Mouse (Mus musculus) 416B (cell line): ENCODE results near the gene Hectd4.
"Not testable (repeated sequence)": the region's sequence is repeated elsewhere in the genome, so short reads cannot be mapped to it uniquely, and the experiment has no call there.

ENCODE experiments used
- DNase-seq: peaks from one replicate; pipeline ENCODE4 v3.0.0; 2011; ENCODE audit warnings: low read depth

Gene Hectd4

DNA sequence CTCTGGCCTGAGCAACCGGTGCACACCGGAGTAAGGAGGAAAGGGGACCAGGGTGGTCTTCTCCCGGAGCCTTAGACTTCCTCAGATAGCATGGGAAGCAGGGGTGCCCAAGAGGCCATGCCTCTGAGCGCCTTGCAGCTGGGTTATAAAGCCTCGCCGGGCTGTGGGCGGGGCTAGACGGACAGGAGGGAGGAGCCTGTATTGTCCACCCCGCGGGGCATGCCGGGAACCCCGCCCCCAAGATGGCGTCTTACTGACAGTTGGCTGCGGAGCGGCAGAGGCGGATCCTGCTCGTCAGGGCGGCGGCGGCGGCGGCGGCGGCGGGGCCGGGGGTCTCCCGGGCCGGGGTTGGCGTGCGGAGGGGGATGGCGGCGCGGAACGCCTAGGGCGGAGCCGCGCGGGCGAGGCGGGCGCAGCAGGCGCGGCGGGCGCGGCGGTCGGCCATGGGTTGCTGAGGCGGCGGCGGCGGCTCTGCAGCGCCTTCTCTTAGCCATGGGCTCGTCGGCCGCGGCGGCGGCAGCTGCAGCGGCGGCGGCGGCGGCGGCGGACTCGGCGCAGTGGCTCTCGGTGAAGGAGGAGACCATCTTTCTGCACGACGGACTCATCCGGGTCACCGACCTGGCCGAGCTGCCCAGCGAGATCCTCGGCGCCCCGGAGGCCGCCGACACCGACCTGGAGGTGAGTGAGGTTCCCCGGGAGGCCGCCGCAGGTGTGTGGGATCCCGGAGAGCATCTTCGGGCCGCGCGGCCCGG is at the start of gene Hectd4:
Gene Hectd4 (plus strand): TSS at position 240 of the 752 bp plus-strand sequence.
- peak; percentile 95 for DNase-seq

DNA sequence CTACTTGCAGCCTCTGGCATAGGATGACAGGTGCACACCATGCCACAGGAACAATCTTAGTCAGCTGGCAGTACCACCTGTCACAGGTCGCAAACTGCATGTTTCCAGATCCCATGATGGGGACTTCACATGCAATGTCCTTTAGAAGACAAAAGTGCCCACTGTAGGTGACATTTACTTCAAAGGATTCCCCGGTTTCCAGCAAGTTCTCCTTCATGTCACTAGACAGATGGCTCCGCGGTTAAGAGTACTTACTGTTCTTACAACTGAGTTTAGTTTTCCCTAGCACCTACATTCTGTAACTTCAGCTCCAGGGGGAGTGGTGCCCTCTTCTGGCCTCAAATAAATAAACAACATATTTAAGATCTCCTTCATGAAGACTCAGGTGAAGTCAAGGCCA is 47.2 kb upstream of the Hectd4 start:
- DNase-seq = peak; percentile 61

GRCm38 (mm10) chr5:121179077-121179857 is 40.8 kb upstream of the Hectd4 start:
- DNase-seq = peak; percentile 42

DNA sequence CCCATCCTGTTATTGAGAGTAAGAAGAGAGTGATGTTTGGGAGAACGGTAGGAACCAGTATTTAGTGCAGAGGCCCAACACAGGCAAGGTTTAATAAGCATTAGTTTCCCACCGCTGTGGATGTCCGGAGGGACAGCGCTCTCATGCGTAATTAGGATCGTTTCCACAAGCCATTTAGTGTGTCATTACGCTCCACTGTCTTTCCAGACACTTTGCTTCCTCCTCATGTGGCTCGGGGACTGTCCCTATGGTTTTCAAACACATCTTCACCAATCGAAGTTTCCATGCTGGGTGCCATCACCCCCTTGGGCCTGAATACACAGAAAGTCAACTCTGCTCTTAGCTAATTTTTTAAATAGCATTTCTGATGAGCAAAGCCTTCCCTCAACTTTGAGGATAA is 36.8 kb upstream of the Hectd4 start:
- no peak for DNase-seq

GRCm38 (mm10) chr5:121184375-121184774 is 35.6 kb upstream of the Hectd4 start:
- DNase-seq = no peak

GRCm38 (mm10) chr5:121184945-121185551 is 35.0 kb upstream of the Hectd4 start:
- no peak for DNase-seq

DNA sequence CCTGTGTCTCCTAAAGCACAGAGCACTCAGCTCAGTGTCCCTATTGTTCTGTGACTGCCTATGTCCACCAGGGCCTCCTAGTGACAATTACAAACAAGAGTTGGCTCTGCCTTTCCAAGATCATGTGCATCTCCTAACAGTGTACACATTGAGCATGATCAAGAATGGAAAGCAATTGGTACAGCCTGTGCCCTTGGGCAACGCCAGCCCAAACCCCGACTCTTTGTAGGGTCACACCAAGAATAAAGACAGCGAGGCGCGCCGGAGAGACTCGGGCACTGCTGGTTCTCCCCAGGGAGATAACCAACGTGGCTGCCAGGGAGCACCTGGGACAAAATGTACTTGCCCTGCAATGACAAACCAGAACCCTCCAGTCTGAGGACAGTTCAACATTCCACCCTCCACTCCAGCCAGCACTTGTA is 32.4 kb upstream of the Hectd4 start:
- DNase-seq = no peak

- no peak for DNase-seq
Measured at GRCm38 (mm10) chr5:121188265-121188664, 31.8 kb upstream of the Hectd4 start.

DNA sequence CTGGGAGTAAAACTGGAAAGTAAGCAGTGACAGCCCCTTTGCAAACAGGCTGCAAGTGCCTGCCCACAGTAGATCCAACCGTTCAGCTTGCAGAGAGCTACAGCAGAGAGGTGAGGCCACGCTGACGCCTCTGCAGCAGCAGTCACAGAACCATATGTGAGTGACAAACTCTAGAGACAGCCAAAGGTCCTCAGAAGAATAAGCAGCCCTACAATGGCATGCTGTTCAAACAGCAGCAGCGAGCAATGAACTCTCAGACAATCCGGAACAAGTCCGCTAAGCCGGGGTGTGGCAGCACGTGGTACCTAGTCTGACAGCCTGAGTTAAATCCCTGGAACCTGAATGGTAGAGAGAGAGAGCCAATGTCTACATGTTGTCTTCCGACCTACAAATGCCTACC is 30.8 kb upstream of the Hectd4 start:
- DNase-seq = no peak

- DNase-seq = peak; percentile 43
Measured at GRCm38 (mm10) chr5:121190210-121190835, 29.7 kb upstream of the Hectd4 start.

- DNase-seq = peak; percentile 77
Measured at GRCm38 (mm10) chr5:121190836-121191583, 29.0 kb upstream of the Hectd4 start, which contains the start of gene Ptpn11. Ptpn11 (minus strand) TSS chr5:121191397.

DNA sequence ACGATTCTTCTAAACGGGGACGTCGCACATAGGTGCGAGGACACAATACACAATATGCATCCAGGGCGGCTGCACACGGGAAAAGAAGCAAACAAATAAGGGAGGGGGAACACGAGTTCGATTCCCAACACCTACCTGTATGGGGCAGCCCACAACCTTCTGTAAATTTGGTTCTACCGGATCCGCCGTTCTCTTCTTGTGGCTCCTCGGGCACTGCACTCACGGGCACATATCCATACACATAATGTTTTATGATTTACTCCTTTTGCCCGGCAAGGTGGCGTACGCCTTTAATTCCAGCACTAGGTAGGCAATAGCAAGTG is 28.5 kb upstream of the Hectd4 start:
- no peak for DNase-seq

DNA sequence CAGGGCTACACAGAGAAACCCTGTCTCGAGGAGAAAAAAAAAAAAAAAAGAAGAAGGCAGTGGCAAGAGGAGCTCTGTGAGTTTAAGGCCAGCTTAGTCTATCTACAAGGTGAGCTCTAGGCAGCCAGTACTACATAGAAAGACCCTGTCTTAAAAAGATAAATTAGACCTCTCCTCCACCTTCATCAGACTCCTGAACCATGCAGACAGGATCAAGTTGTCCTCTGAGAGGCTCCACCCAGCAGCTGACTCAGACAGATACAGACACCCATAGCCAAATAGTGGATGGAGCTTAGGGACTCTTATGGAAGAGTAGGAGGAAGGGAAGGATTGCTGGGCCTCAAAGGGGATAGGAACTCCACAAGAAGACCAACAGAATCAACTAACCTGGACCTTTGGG is 25.8 kb upstream of the Hectd4 start:
- no peak for DNase-seq

GRCm38 (mm10) chr5:121196764-121197163 is 23.3 kb upstream of the Hectd4 start:
- DNase-seq = peak; percentile 57

GRCm38 (mm10) chr5:121197337-121197736 is 22.7 kb upstream of the Hectd4 start:
- DNase-seq = peak; percentile 72

- DNase-seq = peak; percentile 95
Measured at GRCm38 (mm10) chr5:121198376-121198775, 21.6 kb upstream of the Hectd4 start.

GRCm38 (mm10) chr5:121201739-121202138 is 18.3 kb upstream of the Hectd4 start:
- DNase-seq = peak; percentile 90

- peak; percentile 58 for DNase-seq
Measured at GRCm38 (mm10) chr5:121202467-121202866, 17.6 kb upstream of the Hectd4 start.

GRCm38 (mm10) chr5:121204132-121205089 is 15.6 kb upstream of the Hectd4 start, which contains the start of gene Rpl6:
Rpl6 (plus strand) TSS chr5:121204481.
- DNase-seq = peak; percentile 95

GRCm38 (mm10) chr5:121205537-121206130 is 14.4 kb upstream of the Hectd4 start:
- DNase-seq = not testable (repeated sequence)
